Mouse (Mus musculus) liver (tissue): ENCODE measurements around the gene Golph3l.
"Not testable (repeated sequence)": the region's sequence is repeated elsewhere in the genome, so short reads cannot be mapped to it uniquely, and the experiment has no call there.

ENCODE experiments used
- DNase-seq: peaks from one replicate; pipeline ENCODE4 v3.0.0-alpha.2; 2020; ENCODE audit warnings: mixed read lengths

The Golph3l gene

GRCm38 (mm10) chr3:95624628-95625503 is 36.1 kb downstream of the Golph3l start, which contains the start of gene Ensa:
Gene Ensa (plus strand): TSS chr3:95624993.
- DNase-seq, result peak; percentile 98

- no peak for DNase-seq
Observed at GRCm38 (mm10) chr3:95627763-95628162, 39.0 kb downstream of the Golph3l start.

GRCm38 (mm10) chr3:95629755-95630154 is 41.0 kb downstream of the Golph3l start:
- DNase-seq, result no peak

- no peak for DNase-seq
Observed at GRCm38 (mm10) chr3:95630856-95631255, 42.1 kb downstream of the Golph3l start.

- DNase-seq, result no peak
Observed at GRCm38 (mm10) chr3:95631304-95631703, 42.6 kb downstream of the Golph3l start.

- no peak for DNase-seq
Observed at GRCm38 (mm10) chr3:95632648-95633588, 44.2 kb downstream of the Golph3l start.

- no peak for DNase-seq
Observed at GRCm38 (mm10) chr3:95635636-95636035, 46.9 kb downstream of the Golph3l start.

- no peak for DNase-seq
Observed at GRCm38 (mm10) chr3:95636072-95636471, 47.3 kb downstream of the Golph3l start.

GRCm38 (mm10) chr3:95639694-95640093 is 51.0 kb downstream of the Golph3l start:
- DNase-seq, result no peak

- DNase-seq, result peak; percentile 17
Observed at GRCm38 (mm10) chr3:95643097-95643496, 54.4 kb downstream of the Golph3l start.

- peak; percentile 71 for DNase-seq
Observed at GRCm38 (mm10) chr3:95645313-95646235, 56.8 kb downstream of the Golph3l start.

- DNase-seq, result no peak
Observed at GRCm38 (mm10) chr3:95648016-95648415, 59.3 kb downstream of the Golph3l start.

- DNase-seq, result no peak
Observed at GRCm38 (mm10) chr3:95650276-95651032, 61.7 kb downstream of the Golph3l start.

- DNase-seq, result no peak
Observed at GRCm38 (mm10) chr3:95651033-95651373, 62.3 kb downstream of the Golph3l start.

GRCm38 (mm10) chr3:95651391-95652203 is 62.9 kb downstream of the Golph3l start:
- DNase-seq, result no peak

- no peak for DNase-seq
Observed at GRCm38 (mm10) chr3:95652204-95652811, 63.6 kb downstream of the Golph3l start.

GRCm38 (mm10) chr3:95652871-95653270 is 64.1 kb downstream of the Golph3l start:
- DNase-seq, result no peak

GRCm38 (mm10) chr3:95653473-95654034 is 64.8 kb downstream of the Golph3l start:
- DNase-seq, result no peak

GRCm38 (mm10) chr3:95654371-95654770 is 65.6 kb downstream of the Golph3l start:
- DNase-seq, result not testable (repeated sequence)

- DNase-seq, result no peak
Observed at GRCm38 (mm10) chr3:95655437-95655836, 66.7 kb downstream of the Golph3l start.
